Mouse (Mus musculus) CH12.LX (cell line): ENCODE data around the gene Hyal3. TPM values are rescaled to one million over a fixed set of nuclear protein-coding genes. Genes with fewer than 3 reads are reported as not detected.

ENCODE experiments used
- DNase-seq: peaks from one replicate; pipeline ENCODE4 v3.0.0-alpha.2; 2013; ENCODE audit errors: extremely low read depth
- H3K27ac ChIP-seq: 2 replicates; pipeline ENCODE4 v1.5.1; 2012; ENCODE audit warnings: low read depth, mild to moderate bottlenecking, control low read depth, moderate library complexity; ENCODE audit not compliant: insufficient read depth
- H3K27me3 ChIP-seq: replicated peaks from 2 replicates; pipeline ENCODE3; 2012; ENCODE audit warnings: inconsistent platforms
- H3K36me3 ChIP-seq, 2 experiments: replicated peaks in 1 of 2; 2 replicates each; pipeline versions ENCODE3 to v1.6.1; 2012; ENCODE audit warnings: inconsistent platforms in 1 of 2, low read length in 1 of 2, mild to moderate bottlenecking in 1 of 2, mixed read lengths in 1 of 2, moderate library complexity in 1 of 2; ENCODE audit not compliant: control insufficient read depth in 1 of 2, insufficient read depth in 1 of 2
- H3K4me1 ChIP-seq, 2 experiments: 2 replicates each; pipeline ENCODE4 v1.6.1; 2012; ENCODE audit warnings: inconsistent platforms in 1 of 2, moderate library complexity in 1 of 2; ENCODE audit not compliant: insufficient read depth in 2 of 2, control insufficient read depth in 1 of 2
- H3K4me2 ChIP-seq: 2 replicates; pipeline ENCODE4 v1.6.1; 2012; ENCODE audit warnings: low read depth, mild to moderate bottlenecking, control low read depth; ENCODE audit not compliant: poor library complexity, insufficient read depth, severe bottlenecking
- H3K4me3 ChIP-seq, 3 experiments: fragments of 150-350 bp in 1 of 3; sonication (generic) in 1 of 3; replicated peaks in 1 of 3; 2 replicates each; pipeline versions ENCODE3 to v1.5.1; 2011 to 2012; ENCODE audit warnings: low read depth in 2 of 3, low read length in 2 of 3, mild to moderate bottlenecking in 2 of 3, moderate library complexity in 2 of 3, control low read depth in 1 of 3, improper control_type of control experiment in 1 of 3, inconsistent platforms in 1 of 3, mixed read lengths in 1 of 3; ENCODE audit not compliant: poor library complexity in 1 of 3
- H3K79me2 ChIP-seq: replicated peaks from 2 replicates; pipeline ENCODE4 v1.6.1; 2012; ENCODE audit warnings: mild to moderate bottlenecking, moderate library complexity; ENCODE audit not compliant: control insufficient read depth, poor library complexity, insufficient read depth, severe bottlenecking; ENCODE audit errors: extremely low read depth
- H3K9ac ChIP-seq: 2 replicates; pipeline ENCODE4 v1.6.1; 2012; ENCODE audit warnings: low read depth, mild to moderate bottlenecking, control low read depth, moderate library complexity; ENCODE audit not compliant: insufficient read depth
- H3K9me3 ChIP-seq: replicated peaks from 2 replicates; pipeline ENCODE3; 2012; ENCODE audit warnings: low read length, inconsistent platforms, mixed read lengths
- BHLHE40 ChIP-seq: IDR thresholded peaks from 2 replicates; pipeline ENCODE4 v1.6.1; 2011; ENCODE audit warnings: mild to moderate bottlenecking, low read depth, low read length, improper control_type of control experiment
- CHD1 ChIP-seq: IDR thresholded peaks from 2 replicates; pipeline ENCODE4 v1.6.1; 2012; ENCODE audit warnings: low read depth, low read length, improper control_type of control experiment, inconsistent platforms
- CHD2 ChIP-seq: IDR thresholded peaks from 2 replicates; pipeline ENCODE4 v1.6.1; 2011; ENCODE audit warnings: low read length, improper control_type of control experiment
- GABPA ChIP-seq: IDR thresholded peaks from 2 replicates; pipeline ENCODE4 v1.6.1; 2012; ENCODE audit warnings: low read depth, low read length, improper control_type of control experiment, inconsistent platforms; ENCODE audit not compliant: insufficient replicate concordance
- HCFC1 ChIP-seq: IDR thresholded peaks from 2 replicates; pipeline ENCODE4 v1.6.1; 2012; ENCODE audit warnings: low read depth, mild to moderate bottlenecking, inconsistent platforms, low read length, improper control_type of control experiment
- JUN ChIP-seq: IDR thresholded peaks from 2 replicates; pipeline ENCODE4 v1.6.1; 2011; ENCODE audit warnings: low read depth, mild to moderate bottlenecking, low read length, improper control_type of control experiment, moderate library complexity; ENCODE audit not compliant: insufficient read depth
- JUND ChIP-seq: conservative IDR thresholded peaks from 2 replicates; pipeline ENCODE4 v1.6.1; 2011; ENCODE audit warnings: low read depth, low read length, improper control_type of control experiment
- MAFK ChIP-seq: IDR thresholded peaks from 2 replicates; pipeline ENCODE4 v1.6.1; 2011; ENCODE audit warnings: low read length, improper control_type of control experiment; ENCODE audit not compliant: insufficient replicate concordance
- MXI1 ChIP-seq: IDR thresholded peaks from 2 replicates; pipeline ENCODE4 v1.6.1; 2011; ENCODE audit warnings: mild to moderate bottlenecking, low read depth, low read length, improper control_type of control experiment
- NELFE ChIP-seq: IDR thresholded peaks from 2 replicates; pipeline ENCODE4 v1.6.1; 2011; ENCODE audit warnings: low read depth, low read length, improper control_type of control experiment
- PAX5 ChIP-seq: IDR thresholded peaks from 2 replicates; pipeline ENCODE4 v1.6.1; 2012; ENCODE audit warnings: low read length, inconsistent platforms, mixed read lengths
- RAD21 ChIP-seq: IDR thresholded peaks from 2 replicates; pipeline ENCODE4 v1.6.1; 2011; ENCODE audit warnings: low read depth, mild to moderate bottlenecking, low read length, improper control_type of control experiment, moderate library complexity
- SMC3 ChIP-seq: IDR thresholded peaks from 2 replicates; pipeline ENCODE4 v1.6.1; 2011; ENCODE audit warnings: low read depth, low read length, improper control_type of control experiment
- TBP ChIP-seq: conservative IDR thresholded peaks from 2 replicates; pipeline ENCODE4 v1.6.1; 2011; ENCODE audit warnings: low read depth, low read length, improper control_type of control experiment
- UBTF ChIP-seq: IDR thresholded peaks from 2 replicates; pipeline ENCODE4 v1.6.1; 2012; ENCODE audit warnings: low read depth, mild to moderate bottlenecking, inconsistent platforms, low read length, improper control_type of control experiment, moderate library complexity
- ZC3H11A ChIP-seq: IDR thresholded peaks from 2 replicates; pipeline ENCODE4 v1.6.1; 2012; ENCODE audit warnings: low read depth, mild to moderate bottlenecking, inconsistent platforms, low read length, improper control_type of control experiment
- ZKSCAN1 ChIP-seq: IDR thresholded peaks from 2 replicates; pipeline ENCODE4 v1.6.1; 2012; ENCODE audit warnings: low read depth, inconsistent platforms, low read length, improper control_type of control experiment, borderline replicate concordance
- ZNF384 ChIP-seq: IDR thresholded peaks from 2 replicates; pipeline ENCODE4 v1.6.1; 2012; ENCODE audit warnings: low read depth, low read length, improper control_type of control experiment, inconsistent platforms
- dilution Hi-C: fragments of 300-500 bp; cut with MboI; formaldehyde crosslinking; loops from 2 replicates; pipeline ENCODE4 v1.14.3; 2020; ENCODE audit warnings: low sequenced_read_pairs; ENCODE audit not compliant: extremely low pct_unique_long_range_greater_than_20kb, extremely low pct_ligation_motif_present
- in situ Hi-C: fragments of 300-500 bp; cut with MboI; formaldehyde crosslinking; loops from 3 replicates; pipeline ENCODE4 v1.14.3; 2019; ENCODE audit warnings: low sequenced_read_pairs, low pct_ligation_motif_present, low pct_unique_long_range_greater_than_20kb, mixed read lengths
- polyA plus RNA-seq: library from polyadenylated mRNA; unstranded; fragments of >175 nt; gene quantifications from 2 replicates; pipeline ENCODE4 v1.2.1, GENCODE M21; 2012; ENCODE audit warnings: low read depth; ENCODE audit not compliant: insufficient read length
- total RNA-seq, 2 experiments: library from RNA; depleted of rRNA; stranded (reverse); fragments of 300-350 nt in 1 of 2; fragments of >200 nt in 1 of 2; gene quantifications; 2 replicates each; pipeline ENCODE4 v1.2.3; 2012 to 2014

The Hyal3 gene
- total and polyA plus RNA-seq, 3 experiments = 0.12 to 0.21 (median 0.13) TPM

DNA sequence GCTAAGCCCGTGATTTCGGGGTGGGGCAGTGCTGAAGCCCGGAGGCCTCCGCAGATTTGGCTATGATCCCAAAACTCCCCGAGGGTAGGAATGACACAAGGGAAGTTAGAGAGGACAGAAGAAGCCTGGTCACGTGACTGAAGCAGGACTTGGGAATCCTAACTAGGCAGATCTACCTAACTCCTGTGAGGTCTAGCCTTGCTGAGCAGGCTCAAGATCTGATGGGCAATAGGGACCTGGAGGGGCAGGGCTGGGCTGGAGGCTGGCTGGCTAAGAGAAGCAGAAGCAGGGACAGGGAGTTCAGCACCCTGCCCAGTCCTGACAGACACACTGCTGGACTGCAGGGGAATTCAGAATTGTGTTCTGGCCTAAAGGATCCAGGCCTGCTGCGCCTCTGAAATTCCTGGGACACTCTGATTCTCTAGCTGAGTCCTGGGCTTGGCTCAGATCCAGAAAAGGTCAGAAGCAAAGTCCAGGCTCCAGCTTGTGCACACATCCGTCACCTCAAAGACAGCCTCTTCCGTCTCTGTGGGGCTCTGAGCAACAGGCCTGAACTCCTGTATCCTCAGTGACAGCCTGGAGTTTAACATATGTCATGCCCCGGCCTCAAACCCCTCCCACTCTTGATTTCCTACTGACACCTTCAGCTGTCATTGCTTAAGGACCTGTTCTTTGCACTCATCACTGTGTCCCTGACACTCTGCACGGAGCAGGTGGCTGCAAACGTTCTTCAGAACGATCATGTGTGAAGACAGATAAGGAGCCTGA, 38.3 kb downstream of the Hyal3 start:
- no peak for DNase-seq
- Histone ChIP-seq H3K79me2 (peaks cover 14% of the 10 kb centered on the region), H3K36me3 (peaks cover 63 to 90% of the 10 kb centered on the region in 2 experiments), H3K9ac (no peak overlapping the region), H3K27ac (no peak overlapping the region), H3K4me2 (no peak overlapping the region), H3K4me1 (peaks cover 0 to 3% of the 10 kb centered on the region in 2 experiments; a peak in 2 of 4 replicates), H3K27me3 (no peaks in the 10 kb centered on the region), H3K9me3 (no peaks in the 10 kb centered on the region), H3K4me3 (no peak overlapping the region)
- dilution Hi-C loops (no loop called here), in situ Hi-C loops (no loop called here)
- TF ChIP-seq ZKSCAN1 = no peak
- no peak for TF ChIP-seq TBP
- TF ChIP-seq SMC3 = no peak
- TF ChIP-seq NELFE = no peak
- no peak for TF ChIP-seq MAFK
- TF ChIP-seq MXI1 = no peak
- no peak for TF ChIP-seq JUND
- no peak for TF ChIP-seq BHLHE40
- no peak for TF ChIP-seq UBTF
- no peak for TF ChIP-seq ZNF384
- TF ChIP-seq GABPA = no peak
- no peak for TF ChIP-seq CHD1
- no peak for TF ChIP-seq JUN
- TF ChIP-seq HCFC1 = no peak
- no peak for TF ChIP-seq RAD21
- no peak for TF ChIP-seq PAX5
- no peak for TF ChIP-seq ZC3H11A
- no peak for TF ChIP-seq CHD2

- peaks cover 65 to 90% of the 10 kb centered on the region in 2 experiments for H3K36me3 ChIP-seq
- H3K9me3 ChIP-seq = no peaks in the 10 kb centered on the region
- TF ChIP-seq GABPA (no peak), MXI1 (no peak)
- TF ChIP-seq, all 38 proteins: peak for 0
- peaks cover 5 to 9% of the 10 kb centered on the region in 2 experiments for H3K4me1 ChIP-seq
- DNase-seq = no peak
- H3K27me3 ChIP-seq = no peaks in the 10 kb centered on the region
- no peak overlapping the region for H3K4me3 ChIP-seq
- no peak overlapping the region for H3K27ac ChIP-seq
- in situ Hi-C loops (no loop called here), dilution Hi-C loops (no loop called here)
- peaks cover 16% of the 10 kb centered on the region for H3K79me2 ChIP-seq
- H3K4me2 ChIP-seq = no peak overlapping the region
- H3K9ac ChIP-seq = no peak overlapping the region
Observed at GRCm38 (mm10) chr9:107619546-107619879, 38.9 kb downstream of the Hyal3 start.
